Mouse (Mus musculus) forebrain, embryonic 16.5 days (tissue): Measurements from ENCODE around the gene Klrb1b. TPM values are rescaled to one million over a fixed set of nuclear protein-coding genes. Genes with fewer than 3 reads are reported as not detected.
"Not testable (repeated sequence)": the region's sequence is repeated elsewhere in the genome, so short reads cannot be mapped to it uniquely, and the experiment has no call there.

Experiments
- ATAC-seq: fragments of 200-750 bp; cut with Nextera tagmentation; 2 replicates; pipeline ENCODE4 v1.8.0; 2017; ENCODE audit warnings: mild to moderate bottlenecking, moderate library complexity
- H3K27ac ChIP-seq: fragments of 300-500 bp; sonication (generic); 2 replicates; pipeline ENCODE4 v1.5.1; 2014; ENCODE audit warnings: low read length, control low read depth
- H3K27me3 ChIP-seq: fragments of 300-500 bp; sonication (generic); replicated peaks from 2 replicates; pipeline ENCODE4 v1.6.1; 2014; ENCODE audit warnings: low read length; ENCODE audit not compliant: control insufficient read depth, insufficient read depth
- H3K36me3 ChIP-seq: fragments of 300-500 bp; sonication (generic); 2 replicates; pipeline ENCODE4 v1.6.1; 2014; ENCODE audit not compliant: control insufficient read depth, insufficient read depth
- H3K4me1 ChIP-seq: fragments of 300-500 bp; sonication (generic); replicated peaks from 2 replicates; pipeline ENCODE4 v1.6.1; 2014; ENCODE audit warnings: low read length; ENCODE audit not compliant: control insufficient read depth, insufficient read depth
- H3K4me2 ChIP-seq: fragments of 300-500 bp; sonication (generic); 2 replicates; pipeline ENCODE4 v1.6.1; 2014; ENCODE audit warnings: mild to moderate bottlenecking, low read length, control low read depth
- H3K4me3 ChIP-seq: fragments of 300-500 bp; sonication (generic); replicated peaks from 2 replicates; pipeline ENCODE4 v1.5.1; 2014; ENCODE audit warnings: mild to moderate bottlenecking, low read length, control low read depth
- H3K9ac ChIP-seq: fragments of 300-500 bp; sonication (generic); replicated peaks from 2 replicates; pipeline ENCODE4 v1.6.1; 2014; ENCODE audit warnings: low read depth, low read length, control low read depth
- H3K9me3 ChIP-seq: fragments of 300-500 bp; sonication (generic); 2 replicates; pipeline ENCODE4 v1.6.1; 2016; ENCODE audit warnings: low read length; ENCODE audit not compliant: control insufficient read depth
- WGBS: fragments of 180-500 bp; shearing (Covaris S2); extraction: QIAGEN DNeasy Blood & Tissue Kit; methylation state at CpG from one replicate; pipeline ENCODE4 v1.1.7; 2014; 5-methylcytosine and 5-hydroxymethylcytosine counted together
- polyA plus RNA-seq: library from polyadenylated mRNA; unstranded; fragments of >200 nt; fragmentation: Nextera tagmentation; extraction: Ambion mirVana; gene quantifications from 2 replicates; pipeline ENCODE4 v1.2.1, GENCODE M21; 2015

The Klrb1b gene
- polyA plus RNA-seq, 1 experiment from 2014 or later, result not detected

DNA sequence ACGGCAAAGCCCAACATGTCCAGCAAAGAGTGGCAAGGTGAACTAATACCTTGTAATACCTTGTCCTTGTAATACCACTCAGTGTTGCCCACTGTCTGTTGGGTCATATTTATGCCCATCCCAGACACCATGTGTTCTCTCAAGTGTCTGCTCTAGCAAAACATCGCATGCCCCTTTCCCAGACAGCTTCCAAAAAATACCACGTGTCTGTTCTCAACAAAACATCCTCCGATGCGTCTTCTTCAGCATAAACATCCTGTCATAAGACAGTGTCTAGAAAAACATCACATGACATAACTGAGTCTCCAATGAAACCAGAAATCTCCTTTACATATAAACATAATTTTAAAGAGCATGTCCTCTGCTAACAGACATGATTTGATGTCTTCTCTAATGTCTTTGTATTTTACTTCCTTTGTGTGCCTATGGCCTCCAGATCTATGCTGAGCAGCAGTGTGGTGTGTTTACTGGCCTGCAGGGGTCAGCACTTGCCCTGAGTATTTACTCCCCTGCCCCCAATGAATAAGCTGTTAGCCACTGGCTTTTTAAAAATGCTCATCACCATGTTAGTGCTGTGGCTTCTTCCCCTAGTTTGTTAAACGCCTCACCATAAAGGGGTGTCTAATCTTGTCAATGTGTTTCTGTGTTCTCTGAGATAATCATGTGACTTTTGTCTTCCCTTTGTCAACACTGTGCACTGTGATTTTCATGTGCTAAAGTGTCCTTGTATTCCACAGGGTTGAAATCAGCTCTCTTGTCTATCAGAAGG, 59.5 kb downstream of the Klrb1b start:
- H3K36me3 ChIP-seq, H3K4me1 ChIP-seq, H3K9ac ChIP-seq, H3K27ac ChIP-seq, H3K4me3 ChIP-seq, H3K9me3 ChIP-seq, H3K4me2 ChIP-seq, H3K27me3 ChIP-seq, ATAC-seq: not testable (repeated sequence)
- 53% methylated on average over 6 of the region's 6 CpGs for WGBS

DNA sequence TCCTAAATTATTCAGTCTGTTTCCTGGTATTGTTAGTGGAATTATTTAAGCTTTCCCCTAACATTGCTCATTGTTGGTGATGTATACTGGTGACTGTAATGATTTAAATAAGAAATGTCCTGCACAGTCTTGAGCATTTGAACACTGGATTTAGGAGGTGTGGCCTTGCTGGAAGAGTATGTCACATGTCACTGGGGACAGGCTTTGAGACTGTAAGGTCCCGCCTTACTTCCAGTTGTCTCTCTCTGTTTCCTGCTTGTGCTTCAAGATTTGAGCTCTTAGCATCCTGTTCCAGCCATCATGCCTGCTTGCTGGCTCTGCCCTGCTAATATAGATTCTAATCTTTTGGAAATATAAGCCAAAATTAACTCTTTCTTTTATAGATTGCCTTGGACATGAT, 60.9 kb downstream of the Klrb1b start:
- ATAC-seq, result no peak
- Histone ChIP-seq H3K27ac (no peak overlapping the region), H3K4me2 (no peak overlapping the region), H3K36me3 (no peaks in the 10 kb centered on the region), H3K9me3 (no peaks in the 10 kb centered on the region), H3K4me1 (peaks cover 3% of the 10 kb centered on the region), H3K4me3 (no peak overlapping the region), H3K27me3 (no peaks in the 10 kb centered on the region), H3K9ac (no peak overlapping the region)
- WGBS, result 79% methylated on average over 1 of the region's 1 CpGs

DNA sequence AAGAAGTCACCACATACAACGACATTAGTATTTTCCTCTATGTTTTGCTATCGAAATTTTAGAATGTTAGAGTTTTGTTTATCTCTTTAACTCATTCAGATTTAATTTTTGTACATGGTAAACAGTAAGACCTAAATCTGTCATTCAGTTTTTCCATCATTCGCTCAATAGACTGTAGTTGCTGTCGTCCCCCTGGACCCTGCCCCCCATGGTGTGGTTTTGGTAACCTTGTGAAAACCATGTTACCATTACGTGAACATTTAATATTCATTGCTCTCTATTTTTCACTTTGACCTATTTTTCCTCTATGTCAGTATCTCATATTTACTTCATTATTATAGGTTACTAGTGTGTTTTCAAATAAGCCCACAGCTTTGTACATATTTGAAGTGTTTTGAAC, 61.5 kb downstream of the Klrb1b start:
- Histone ChIP-seq H3K27ac (peak overlapping the region; percentile 49), H3K4me1 (peaks cover 3% of the 10 kb centered on the region), H3K36me3 (no peaks in the 10 kb centered on the region), H3K4me2 (peak overlapping the region; percentile 51), H3K9ac (peak overlapping the region; percentile 38; the same call in 1 of the 2 replicates), H3K4me3 (peak overlapping the region; percentile 47), H3K9me3 (no peaks in the 10 kb centered on the region), H3K27me3 (no peaks in the 10 kb centered on the region)
- no peak for ATAC-seq
- WGBS, result 18% methylated on average over 5 of the region's 5 CpGs

DNA sequence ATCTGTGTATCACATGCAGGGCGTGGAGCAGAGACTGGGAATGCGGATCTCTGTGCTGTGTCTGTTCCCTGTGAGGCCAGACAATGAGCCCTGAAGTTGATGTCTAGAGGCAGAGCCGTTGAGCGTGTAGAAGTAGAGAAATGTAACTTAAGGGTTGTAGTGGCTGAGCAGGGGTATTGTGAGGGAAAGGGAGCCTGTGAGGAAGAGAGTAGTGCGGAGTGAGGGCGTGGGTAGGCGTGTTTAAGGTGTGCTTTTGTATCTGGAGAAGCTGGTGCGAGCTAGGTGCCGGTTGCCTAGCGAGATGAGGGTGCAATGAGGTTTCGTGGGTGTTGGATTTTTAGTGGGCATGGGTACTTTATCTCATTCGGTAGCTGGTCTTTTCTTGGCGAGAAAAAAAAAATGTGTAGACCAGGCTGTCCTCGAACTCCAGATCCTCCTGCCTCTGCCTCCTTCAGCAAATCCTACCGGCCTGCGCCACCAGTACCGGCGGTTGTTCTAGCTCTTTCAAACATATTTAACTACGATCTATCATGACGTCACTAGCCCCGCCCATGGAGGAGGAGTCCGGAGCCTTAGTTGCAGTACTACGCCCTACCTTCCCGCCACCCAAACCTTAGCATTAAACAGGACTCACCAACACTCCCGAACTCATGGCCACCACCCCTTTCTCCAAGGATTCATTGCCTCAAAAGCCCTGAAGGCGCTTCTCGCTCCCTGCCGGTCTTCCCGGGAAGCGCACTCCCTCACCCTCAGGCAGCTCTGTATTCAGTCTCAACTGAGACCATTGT, 62.2 kb downstream of the Klrb1b start:
- Histone ChIP-seq H3K9me3 (no peaks in the 10 kb centered on the region), H3K4me1 (peaks cover 3% of the 10 kb centered on the region), H3K36me3 (no peaks in the 10 kb centered on the region), H3K4me2 (peak overlapping the region; percentile 65), H3K9ac (peak overlapping the region; percentile 70), H3K27me3 (no peaks in the 10 kb centered on the region), H3K4me3 (peak overlapping the region; percentile 62), H3K27ac (peak overlapping the region; percentile 93)
- WGBS, result under 1% methylated on average over 30 of the region's 30 CpGs
- peak; percentile 91 for ATAC-seq

Other genes starting within 250 kb of the Klrb1b start
- 3.4 and 3.9 TPM in 2 replicates for gene A2ml1, start 244.7 kb downstream of the Klrb1b start, polyA plus RNA-seq
- not detected in 2 replicates for gene Klrb1a, start 202.8 kb downstream of the Klrb1b start, polyA plus RNA-seq
- gene Clec2h, start 163.9 kb downstream of the Klrb1b start, polyA plus RNA-seq, result not detected in 2 replicates
- gene Klrb1, start 103.3 kb downstream of the Klrb1b start, polyA plus RNA-seq, result not detected in 2 replicates
- 0.15 TPM in 1 of 2 replicates, not detected in the other for gene Klrb1c, start 37.1 kb downstream of the Klrb1b start, polyA plus RNA-seq
- not detected in 2 replicates for gene Gm44511, start within 50 bp of the Klrb1b start, polyA plus RNA-seq
- not detected in 2 replicates for gene Clec2i, start 61.3 kb upstream of the Klrb1b start, polyA plus RNA-seq
- 0.31 and 0.34 TPM in 2 replicates for gene BC035044, start 64.8 kb upstream of the Klrb1b start, polyA plus RNA-seq
- gene Clec2g, start 108.0 kb upstream of the Klrb1b start, polyA plus RNA-seq, result not detected in 2 replicates
- 0.26 and 0.29 TPM in 2 replicates for gene Klrb1f, start 219.6 kb upstream of the Klrb1b start, polyA plus RNA-seq